Mouse (Mus musculus): ENCODE results near the gene Hmgcl.
"Not testable (repeated sequence)": the region's sequence is repeated elsewhere in the genome, so short reads cannot be mapped to it uniquely, and the experiment has no call there.

Gene Hmgcl

GRCm38 (mm10) chr4:135928376-135928775 is 17.9 kb upstream of the Hmgcl start:
- DNase-seq = no peak

- DNase-seq = no peak
Observed at GRCm38 (mm10) chr4:135929405-135929804, 16.8 kb upstream of the Hmgcl start.

GRCm38 (mm10) chr4:135929828-135930227 is 16.4 kb upstream of the Hmgcl start:
- no peak for DNase-seq

GRCm38 (mm10) chr4:135930239-135930638 is 16.0 kb upstream of the Hmgcl start:
- DNase-seq = no peak

GRCm38 (mm10) chr4:135931832-135932231 is 14.4 kb upstream of the Hmgcl start:
- peak; percentile 48 for DNase-seq

GRCm38 (mm10) chr4:135934708-135935500 is 11.3 kb upstream of the Hmgcl start:
- DNase-seq = no peak

GRCm38 (mm10) chr4:135935502-135935901 is 10.7 kb upstream of the Hmgcl start:
- no peak for DNase-seq

GRCm38 (mm10) chr4:135938858-135939257 is 7.4 kb upstream of the Hmgcl start:
- DNase-seq = no peak

- DNase-seq = not testable (repeated sequence)
Observed at GRCm38 (mm10) chr4:135941026-135941425, 5.2 kb upstream of the Hmgcl start.

GRCm38 (mm10) chr4:135942193-135942592 is 4.1 kb upstream of the Hmgcl start:
- no peak for DNase-seq

- no peak for DNase-seq
Observed at GRCm38 (mm10) chr4:135943389-135943788, 2.9 kb upstream of the Hmgcl start.

- no peak for DNase-seq
Observed at GRCm38 (mm10) chr4:135945706-135946105, 542 bp upstream of the Hmgcl start.

GRCm38 (mm10) chr4:135946659-135947301 is 532 bp downstream of the Hmgcl start:
- DNase-seq = peak; percentile 21

- DNase-seq = no peak
Observed at GRCm38 (mm10) chr4:135948142-135948541, 1.9 kb downstream of the Hmgcl start.

GRCm38 (mm10) chr4:135949475-135949874 is 3.2 kb downstream of the Hmgcl start:
- DNase-seq = no peak

GRCm38 (mm10) chr4:135949911-135950310 is 3.7 kb downstream of the Hmgcl start:
- no peak for DNase-seq

- no peak for DNase-seq
Observed at GRCm38 (mm10) chr4:135950365-135950764, 4.1 kb downstream of the Hmgcl start.

GRCm38 (mm10) chr4:135951505-135951904 is 5.3 kb downstream of the Hmgcl start:
- DNase-seq = no peak

GRCm38 (mm10) chr4:135953179-135953578 is 6.9 kb downstream of the Hmgcl start:
- no peak for DNase-seq

- peak; percentile 77 for DNase-seq
Observed at GRCm38 (mm10) chr4:135954241-135954640, 8.0 kb downstream of the Hmgcl start.

- DNase-seq = no peak
Observed at GRCm38 (mm10) chr4:135955886-135956285, 9.6 kb downstream of the Hmgcl start.

GRCm38 (mm10) chr4:135958354-135958753 is 12.1 kb downstream of the Hmgcl start:
- no peak for DNase-seq

- peak; percentile 82 for DNase-seq
Observed at GRCm38 (mm10) chr4:135960717-135961116, 14.5 kb downstream of the Hmgcl start.

- DNase-seq = no peak
Observed at GRCm38 (mm10) chr4:135961709-135962108, 15.5 kb downstream of the Hmgcl start.

All from thymus, postnatal 25 days (tissue).